Mouse (Mus musculus) bone marrow macrophage, adult 2 months (primary cell): ENCODE data around the gene Il1f10. TPM values are rescaled to one million over a fixed set of nuclear protein-coding genes. Genes with fewer than 3 reads are reported as not detected.
A peak's percentile ranks its signal among the peaks of the same experiment; 100 is the strongest.

ENCODE experiments used
- H3K27ac ChIP-seq: 2 replicates; pipeline ENCODE4 v1.5.1; 2012; ENCODE audit warnings: low read depth, low read length; ENCODE audit not compliant: insufficient read depth
- H3K4me1 ChIP-seq: 2 replicates; pipeline ENCODE4 v1.6.1; 2012; ENCODE audit warnings: low read length; ENCODE audit not compliant: control insufficient read depth, insufficient read depth
- H3K4me3 ChIP-seq: 2 replicates; pipeline ENCODE4 v1.5.1; 2012; ENCODE audit warnings: mild to moderate bottlenecking, low read length, moderate library complexity; ENCODE audit not compliant: insufficient read depth
- CTCF ChIP-seq: IDR thresholded peaks from 2 replicates; pipeline ENCODE4 v1.5.1; 2012; ENCODE audit warnings: low read depth, mild to moderate bottlenecking, low read length, moderate library complexity
- POLR2A ChIP-seq: IDR thresholded peaks from 2 replicates; pipeline ENCODE4 v1.6.1; 2012; ENCODE audit warnings: mild to moderate bottlenecking, low read depth, low read length, borderline replicate concordance
- polyA plus RNA-seq: library from polyadenylated mRNA; stranded (reverse); fragments of >200 nt; gene quantifications from 2 replicates; pipeline ENCODE4 v1.2.4, GENCODE M21; 2012; ENCODE audit not compliant: missing spikeins, insufficient read depth, insufficient read length

Il1f10 gene
- polyA plus RNA-seq, 1 experiment: not detected

- no peak for TF ChIP-seq CTCF
- no peak for TF ChIP-seq POLR2A
- Histone ChIP-seq H3K4me1 (peaks cover 24% of the 10 kb centered on the region), H3K4me3 (no peak overlapping the region), H3K27ac (peak overlapping the region; percentile 30)
These were observed 44.3 kb downstream of the Il1f10 start for GRCm38 (mm10) chr2:24335333-24335732.

- Histone ChIP-seq H3K4me3 (no peak within 1 kb of the TSS), H3K27ac (peak within 1 kb of the TSS; percentile 20; the same call in 1 of the 2 replicates), H3K4me1 (peaks cover 32% of the 10 kb centered on the region)
- TF ChIP-seq CTCF: no peak
- no peak for TF ChIP-seq POLR2A
These were observed 45.5 kb downstream of the Il1f10 start, which contains the start of gene Il1rn for GRCm38 (mm10) chr2:24336545-24336944. TSS of gene Il1rn (plus strand) at chr2:24336853.

- no peak for TF ChIP-seq CTCF
- TF ChIP-seq POLR2A: no peak
- Histone ChIP-seq H3K4me1 (peaks cover 43% of the 10 kb centered on the region), H3K4me3 (no peak overlapping the region), H3K27ac (no peak overlapping the region)
These were observed 50.4 kb downstream of the Il1f10 start for GRCm38 (mm10) chr2:24341395-24341885.

Other genes starting within 250 kb of the Il1f10 start
- 37.6 and 38.3 TPM in 2 replicates for gene Hnmt, start 241.8 kb upstream of the Il1f10 start, polyA plus RNA-seq
- not detected in 2 replicates for gene Tbpl2, start 194.6 kb upstream of the Il1f10 start, polyA plus RNA-seq
- gene Il1f8, start 138.0 kb upstream of the Il1f10 start, polyA plus RNA-seq: not detected in 2 replicates
- gene Il1f9, start 104.7 kb upstream of the Il1f10 start, polyA plus RNA-seq: not detected in 2 replicates
- gene Il1f6, start 75.8 kb upstream of the Il1f10 start, polyA plus RNA-seq: not detected in 2 replicates
- gene Il1f5, start 14.2 kb upstream of the Il1f10 start, polyA plus RNA-seq: not detected in 2 replicates
- 7.8 and 15.7 TPM in 2 replicates for gene Il1rn, start 45.7 kb downstream of the Il1f10 start, polyA plus RNA-seq
- gene Psd4, start 76.4 kb downstream of the Il1f10 start, polyA plus RNA-seq: 39.8 and 44.5 TPM in 2 replicates
- gene Pax8, start 184.4 kb downstream of the Il1f10 start, polyA plus RNA-seq: not detected in 2 replicates